Mouse (Mus musculus): ENCODE results near the gene Gm19935.

The Gm19935 gene

GRCm38 (mm10) chr8:90829825-90830224, 12.6 kb upstream of the Gm19935 start:
- no peak for DNase-seq (ENCODE audit: low spot score)

DNA sequence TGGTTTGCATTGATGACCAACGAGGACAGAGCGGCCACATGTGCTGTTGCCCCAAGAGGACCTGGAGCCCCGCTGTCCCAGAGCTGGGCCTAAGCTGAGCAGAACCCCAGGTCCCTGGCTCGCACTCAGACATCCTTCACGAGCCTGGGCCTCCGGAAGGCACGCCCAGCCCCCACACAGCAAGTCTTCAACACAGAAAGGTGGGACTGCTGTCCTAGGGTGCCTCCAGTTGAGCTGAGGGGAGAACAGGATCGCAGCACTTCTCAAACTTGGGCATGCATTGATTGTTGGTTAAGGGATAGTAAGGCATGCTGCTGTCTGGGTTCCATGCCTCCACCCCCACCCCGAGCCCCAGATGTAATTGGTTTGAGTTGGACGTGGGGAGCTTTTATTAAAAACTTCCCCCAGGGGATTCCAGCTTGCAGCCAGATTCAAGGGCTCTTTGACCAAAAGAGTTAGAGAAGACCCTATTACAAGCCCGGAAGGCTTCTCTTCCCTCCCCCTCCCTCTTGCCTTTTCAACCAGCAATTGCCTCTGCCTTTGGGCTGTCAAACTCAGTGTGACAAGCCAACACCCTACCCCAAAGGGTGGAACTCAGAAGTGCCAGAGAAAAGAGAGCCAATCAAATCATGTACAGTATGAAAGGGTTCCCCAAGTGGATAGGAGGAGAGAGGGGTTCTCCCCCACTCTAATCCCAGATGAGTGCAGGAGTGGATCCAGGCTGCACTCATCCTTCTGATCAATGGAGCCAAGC, 12.0 kb upstream of the Gm19935 start:
- no peak for DNase-seq (ENCODE audit: low spot score)

DNA sequence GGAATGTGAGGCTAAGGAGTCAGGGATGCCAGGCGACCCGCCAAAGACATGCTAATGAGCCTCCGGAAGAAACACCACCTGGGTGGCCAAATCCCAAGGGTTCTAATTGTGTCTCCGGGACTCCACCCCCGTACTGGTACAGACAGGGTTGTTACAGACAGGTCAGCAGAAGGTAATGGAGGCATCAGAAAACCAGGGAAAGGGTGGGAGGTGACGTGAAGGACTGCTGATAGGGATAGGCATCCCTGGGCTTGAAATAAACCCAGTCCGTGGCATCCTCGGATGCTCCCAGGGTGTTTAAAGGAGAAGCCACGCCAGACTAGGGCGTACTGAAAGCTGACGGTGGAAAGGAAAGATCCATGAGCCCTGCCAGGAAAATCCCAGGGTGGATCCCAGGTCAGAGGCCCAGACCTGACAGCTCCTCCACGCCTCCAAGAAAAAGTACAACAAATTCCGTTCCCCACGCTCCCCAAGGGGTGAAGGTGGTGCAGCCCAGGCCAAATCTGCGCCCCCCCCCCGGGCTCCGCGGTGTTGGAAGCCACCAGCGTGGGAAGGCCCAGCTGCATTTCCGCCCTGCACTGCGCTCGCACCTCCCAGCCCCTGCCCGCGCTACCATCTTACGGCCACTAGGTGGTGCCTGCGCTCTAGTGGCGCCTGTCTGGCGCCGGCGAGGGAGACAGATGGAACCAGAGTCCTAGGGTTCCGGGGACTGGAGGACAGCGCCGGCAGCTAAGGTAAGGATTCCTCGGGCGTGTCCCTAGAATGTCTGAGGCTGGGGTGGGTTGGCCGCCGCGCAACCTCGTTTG, 11.2 kb upstream of the Gm19935 start, which contains the start of gene Chd9:
TSS of gene Chd9 (plus strand) at position 172 of the 806 bp plus-strand sequence.
- peak; percentile 91 for DNase-seq (ENCODE audit: low spot score)

GRCm38 (mm10) chr8:90825459-90825871, 8.3 kb upstream of the Gm19935 start:
- DNase-seq (ENCODE audit: low spot score), result no peak

GRCm38 (mm10) chr8:90822443-90822842, 5.2 kb upstream of the Gm19935 start:
- no peak for DNase-seq (ENCODE audit: low spot score)

- DNase-seq (ENCODE audit: low spot score), result no peak
Observed at GRCm38 (mm10) chr8:90820321-90820696, 3.1 kb upstream of the Gm19935 start.

DNA sequence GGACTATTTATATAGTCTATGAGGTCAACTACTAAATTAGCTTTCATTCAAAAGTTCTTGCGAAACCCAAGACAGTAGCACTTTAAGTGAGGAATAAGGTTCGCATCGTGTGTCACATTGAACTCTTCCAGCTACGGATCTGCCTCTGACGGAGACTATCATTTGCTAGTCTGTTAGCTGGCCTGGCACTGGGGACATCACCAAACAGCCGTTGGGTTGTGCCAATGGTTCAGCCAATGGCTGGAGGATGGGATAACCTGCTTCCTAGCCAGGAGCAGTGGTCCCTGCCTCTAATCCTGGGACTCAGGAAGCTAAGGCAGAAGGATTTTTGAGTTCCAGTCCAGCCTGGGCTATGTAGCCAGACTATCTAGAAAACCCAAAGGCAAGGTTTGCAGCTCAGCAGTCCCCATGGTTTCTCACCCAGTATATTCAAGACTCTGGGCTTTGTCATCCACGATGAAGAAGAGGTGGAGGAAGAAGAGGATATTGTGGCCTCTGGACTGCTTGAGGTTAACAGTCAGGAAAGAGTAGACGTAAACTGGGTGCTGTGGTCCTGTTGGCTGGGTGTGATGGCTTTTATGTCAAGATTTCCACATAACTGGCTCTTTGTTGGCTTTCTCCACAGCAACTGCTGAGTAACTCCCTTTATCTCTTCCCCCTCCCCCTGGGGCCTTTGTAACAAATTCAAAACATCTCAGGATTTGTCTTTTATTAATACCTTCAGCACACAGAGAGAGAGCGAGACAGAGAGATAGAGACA, 2.5 kb upstream of the Gm19935 start:
- no peak for DNase-seq (ENCODE audit: low spot score)

GRCm38 (mm10) chr8:90816061-90816882, 921 bp downstream of the Gm19935 start:
- DNase-seq (ENCODE audit: low spot score), result no peak

- no peak for DNase-seq (ENCODE audit: low spot score)
Observed at GRCm38 (mm10) chr8:90813602-90814320, 3.4 kb downstream of the Gm19935 start.

GRCm38 (mm10) chr8:90799473-90799872, 17.7 kb downstream of the Gm19935 start:
- DNase-seq (ENCODE audit: low spot score), result no peak

GRCm38 (mm10) chr8:90794990-90795861, 22.0 kb downstream of the Gm19935 start:
- DNase-seq (ENCODE audit: low spot score), result peak; percentile 18

DNA sequence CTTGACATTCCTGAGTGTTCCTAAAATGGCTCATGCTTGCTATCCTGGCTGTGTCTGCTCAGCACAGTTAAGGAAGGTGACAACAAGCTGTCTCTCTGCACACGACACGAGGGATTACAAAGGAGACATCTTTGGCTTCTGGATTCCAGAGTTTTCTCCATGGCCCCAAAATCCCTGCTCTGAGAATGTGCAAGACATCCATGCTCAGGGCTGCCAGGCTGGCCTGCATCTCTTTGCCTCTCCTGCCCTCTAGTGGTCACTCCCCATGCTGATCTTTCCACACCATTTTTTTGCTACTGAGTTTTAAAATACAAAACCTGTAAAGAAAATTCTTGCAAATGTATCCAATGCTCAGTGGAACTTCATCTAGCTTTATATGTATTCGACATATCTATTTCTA, 23.5 kb downstream of the Gm19935 start:
- DNase-seq (ENCODE audit: low spot score), result peak; percentile 77

GRCm38 (mm10) chr8:90791616-90792015, 25.6 kb downstream of the Gm19935 start:
- DNase-seq (ENCODE audit: low spot score), result no peak

GRCm38 (mm10) chr8:90769791-90770190, 47.4 kb downstream of the Gm19935 start:
- DNase-seq (ENCODE audit: low spot score), result no peak

Measured in left cerebral cortex, adult 11 months (tissue).